Mouse (Mus musculus): ENCODE data around the gene Asrgl1.

GRCm38 (mm10) chr19:9090191-9090590 is 45.2 kb downstream of the Asrgl1 start:
- no peak for TF ChIP-seq GATA1 (IDR thresholded peaks at IDR 0.05; ENCODE audit: low read length)
- no peak for TF ChIP-seq TAL1 (IDR thresholded peaks at IDR 0.05; ENCODE audit: low read length)

Data from erythroblast, embryonic 14.5 days (primary cell).